11 mouse cellular contexts compared by ENCODE assay signal in genomic region chr10:19911583-19911982, GRCm38 (mm10). TPM values are rescaled to one million over a fixed set of nuclear protein-coding genes. Genes with fewer than 3 reads are reported as not detected.
A peak's percentile ranks its signal among the peaks of the same experiment; 100 is the strongest.
DNase-seq lines count a peak whose midpoint lies in the region; ATAC-seq and TF ChIP-seq lines count a peak whose summit lies in the region.
"Had no signal": no experiment of that assay in that cellular context is flagged by ENCODE, and none has a peak within 500 bp of the region (broad histone marks: within the 10 kb centered on the region; RNA-seq: fewer than 3 reads in every experiment).

No protein-coding gene starts in this region.

- H3K9ac ChIP-seq in liver, embryonic 14.5 days (replicated peaks), result no peak overlapping the region
- H3K9ac ChIP-seq in CH12.LX (ENCODE audit: insufficient read depth, low read depth), result no peak overlapping the region
- H3K9ac ChIP-seq: embryonic facial prominence, embryonic 13.5 days had no signal

- no peaks in the 10 kb centered on the region for H3K36me3 ChIP-seq in liver, embryonic 14.5 days (replicated peaks; ENCODE audit: control insufficient read depth, insufficient read depth, low read depth)
- no peaks in the 10 kb centered on the region for H3K36me3 ChIP-seq in CH12.LX (replicated peaks in 1 of 2; ENCODE audit: control insufficient read depth in 1 of 2, insufficient read depth in 1 of 2, low read length in 1 of 2)
- H3K36me3 ChIP-seq: embryonic facial prominence, embryonic 13.5 days had no signal

- no peaks in the 10 kb centered on the region for H3K79me2 ChIP-seq in CH12.LX (replicated peaks; ENCODE audit: control insufficient read depth, extremely low read depth, insufficient read depth, poor library complexity, severe bottlenecking)

- 36% methylated on average over 1 of the region's 1 CpGs for WGBS in liver, embryonic 14.5 days (ENCODE audit: insufficient replicate concordance)

- H3K27ac ChIP-seq in gastrocnemius, adult 2 months, result no peak overlapping the region
- H3K27ac ChIP-seq in liver, embryonic 14.5 days, result no peak overlapping the region
- no peak overlapping the region for H3K27ac ChIP-seq in CH12.LX (ENCODE audit: insufficient read depth, low read depth)
- H3K27ac ChIP-seq: embryonic facial prominence, embryonic 13.5 days had no signal

- TF ChIP-seq EP300 in liver, embryonic 14.5 days (IDR thresholded peaks at IDR 0.05; ENCODE audit: low read depth), result no peak
- no peak for TF ChIP-seq EP300 in CH12.LX (IDR thresholded peaks at IDR 0.05; ENCODE audit: low read length)

- no peak overlapping the region for H3K4me3 ChIP-seq in gastrocnemius, adult 2 months
- H3K4me3 ChIP-seq in liver, embryonic 14.5 days (ENCODE audit: insufficient read depth in 1 of 2, low read depth in 2 of 2, low read length in 2 of 2), result no peak overlapping the region
- no peak overlapping the region for H3K4me3 ChIP-seq in CH12.LX (replicated peaks in 1 of 3; ENCODE audit: low read depth in 2 of 3, low read length in 2 of 3, poor library complexity in 1 of 3)
- H3K4me3 ChIP-seq: embryonic facial prominence, embryonic 13.5 days; myocyte had no signal

- TF ChIP-seq CTCF in gastrocnemius, adult 2 months (IDR thresholded peaks at IDR 0.05), result peak; percentile 46; the same call in 1 of the 2 replicates
- TF ChIP-seq CTCF in liver, embryonic 14.5 days (IDR thresholded peaks at IDR 0.05; ENCODE audit: low read depth), result peak; percentile 8; the same call in 1 of the 2 replicates
- peak in 1 of 2 experiments; percentile 78; a peak in 2 of 4 replicates for TF ChIP-seq CTCF in CH12.LX (conservative IDR thresholded peaks at IDR 0.05 in 1 of 2, IDR thresholded peaks at IDR 0.05 in 1 of 2; ENCODE audit: low read depth in 2 of 2, low read length in 2 of 2)

- TF ChIP-seq RAD21 in CH12.LX (IDR thresholded peaks at IDR 0.05; ENCODE audit: low read depth, low read length), result peak; percentile 88

- no peak overlapping the region for H3K4me2 ChIP-seq in liver, embryonic 14.5 days (ENCODE audit: low read depth)
- H3K4me2 ChIP-seq in CH12.LX (ENCODE audit: insufficient read depth, low read depth, poor library complexity, severe bottlenecking), result no peak overlapping the region
- H3K4me2 ChIP-seq: embryonic facial prominence, embryonic 13.5 days had no signal

- in situ Hi-C loops in CH12.LX (cut with MboI; ENCODE audit: low pct_ligation_motif_present, low pct_unique_long_range_greater_than_20kb, low sequenced_read_pairs), result no loop called here

- no peak for ATAC-seq in liver, embryonic 14.5 days (ENCODE audit: insufficient read depth)
- no peak for ATAC-seq in granulocyte monocyte progenitor cell, adult 5-6 weeks (replicated peaks; ENCODE audit: poor library complexity, severe bottlenecking)
- ATAC-seq in activated CD4-positive, CD25-positive, alpha-beta regulatory T cell, adult 4 months, result no peak

- dilution Hi-C loops in CH12.LX (cut with MboI; ENCODE audit: extremely low pct_ligation_motif_present, extremely low pct_unique_long_range_greater_than_20kb, low sequenced_read_pairs), result no loop called here

- DNase-seq in gastrocnemius, adult 2 months, result no peak
- DNase-seq in gastrocnemius, postnatal 36 days, result no peak
- DNase-seq in liver, embryonic 14.5 days (ENCODE audit: low read depth in 3 of 3, low spot score in 3 of 3), result no peak
- DNase-seq in liver (no peak), CH12.LX (ENCODE audit: extremely low read depth) (no peak)
- DNase-seq in embryo, embryonic 10.5 days (ENCODE audit: low spot score), result peak; percentile 53
- DNase-seq: lung, postnatal 36 days had no signal

- H3K4me1 ChIP-seq in liver, embryonic 14.5 days (replicated peaks; ENCODE audit: control insufficient read depth in 2 of 2, insufficient read depth in 2 of 2, low read length in 1 of 2), result peaks cover 2 to 4% of the 10 kb centered on the region in 2 experiments; a peak in 3 of 4 replicates
- H3K4me1 ChIP-seq in CH12.LX (ENCODE audit: control insufficient read depth in 1 of 2, insufficient read depth in 2 of 2), result peaks cover 4 to 29% of the 10 kb centered on the region in 2 experiments; a peak in 3 of 4 replicates
- H3K4me1 ChIP-seq: embryonic facial prominence, embryonic 13.5 days had no signal

- intact Hi-C loops in gastrocnemius, adult 2 months (cut with DNase I), result no loop called here
- intact Hi-C loops in gastrocnemius, postnatal 36 days (cut with DNase I), result no loop called here

- no peaks in the 10 kb centered on the region for H3K27me3 ChIP-seq in liver, embryonic 14.5 days (ENCODE audit: control insufficient read depth, insufficient read depth, low read length)
- no peaks in the 10 kb centered on the region for H3K27me3 ChIP-seq in CH12.LX (replicated peaks)

- no peak for TF ChIP-seq POLR2A in CH12.LX (IDR thresholded peaks at IDR 0.05; ENCODE audit: low read depth, low read length)

- no peaks in the 10 kb centered on the region for H3K9me3 ChIP-seq in liver, embryonic 14.5 days (ENCODE audit: control insufficient read depth, low read length)
- no peaks in the 10 kb centered on the region for H3K9me3 ChIP-seq in CH12.LX (replicated peaks; ENCODE audit: low read length)
- H3K9me3 ChIP-seq: embryonic facial prominence, embryonic 13.5 days had no signal

TF ChIP-seq in CH12.LX, 34 proteins besides CTCF, POLR2A, EP300 and RAD21:
- TF ChIP-seq SIN3A (IDR thresholded peaks at IDR 0.05; ENCODE audit: low read length) (0 out of 2 replicates have a peak, but pooled peaks have one; percentile 7), ZC3H11A (IDR thresholded peaks at IDR 0.05; ENCODE audit: low read depth, low read length) (peak; percentile 57), PAX5 (IDR thresholded peaks at IDR 0.05; ENCODE audit: low read length) (no peak), POLR2AphosphoS2 (IDR thresholded peaks at IDR 0.05; ENCODE audit: low read depth, low read length) (no peak), SMC3 (IDR thresholded peaks at IDR 0.05; ENCODE audit: low read depth, low read length) (peak; percentile 85)

RNA-seq across cellular contexts. Expression of gene Pex7, which starts 4.1 kb away (rescaled TPM):
- 10 to 100 TPM; 16.1 to 23.8 TPM for total RNA-seq in gastrocnemius, adult 2 months (2021)
- 10 to 100 TPM; 18.2 to 20.0 TPM for total RNA-seq in gastrocnemius, postnatal 36 days (2021)
- polyA plus RNA-seq in liver, embryonic 14.5 days (2012; rRNA removed), result 9.9 and 13.3 TPM in 2 replicates
- polyA plus RNA-seq in liver, embryonic 14.5 days (2014; fragmentation: Nextera tagmentation; extraction: Ambion mirVana), result 30.7 and 30.8 TPM in 2 replicates
- total RNA-seq in CH12.LX (2012; rRNA removed) (26.5 and 28.0 TPM in 2 replicates), CH12.LX (2014; rRNA removed) (53.1 and 53.6 TPM in 2 replicates)
- 30.2 and 32.4 TPM in 2 replicates for polyA plus RNA-seq in CH12.LX (2012; ENCODE audit: insufficient read length, low read depth)
- 22.6 and 34.9 TPM in 2 replicates for total RNA-seq in granulocyte monocyte progenitor cell, adult 5-6 weeks (2014; fragmentation: Nextera tagmentation)
- total RNA-seq in granulocyte monocyte progenitor cell, adult 5-6 weeks (2017), result 29.1 and 31.3 TPM in 2 replicates
- 10 to 100 TPM; 10.7 to 13.0 TPM for polyA plus RNA-seq in activated CD4-positive, CD25-positive, alpha-beta regulatory T cell, adult 4 months (2017; shearing (Covaris generic))

RNA-seq across cellular contexts. Expression of gene Map3k5, which starts 22.7 kb away (rescaled TPM):
- total RNA-seq in gastrocnemius, adult 2 months (2021), result 10 to 100 TPM in 1 of 2 experiments, 1 to 10 TPM in 1; 8.6 to 15.2 TPM
- total RNA-seq in gastrocnemius, postnatal 36 days (2021), result 1 to 10 TPM; 6.3 to 6.7 TPM
- 0.71 and 1.0 TPM in 2 replicates for polyA plus RNA-seq in liver, embryonic 14.5 days (2012; rRNA removed)
- polyA plus RNA-seq in liver, embryonic 14.5 days (2014; fragmentation: Nextera tagmentation; extraction: Ambion mirVana), result 1.1 and 1.3 TPM in 2 replicates
- total RNA-seq in CH12.LX (2012; rRNA removed), result 27.6 and 28.8 TPM in 2 replicates
- total RNA-seq in CH12.LX (2014; rRNA removed), result 15.8 and 16.3 TPM in 2 replicates
- 27.3 and 31.0 TPM in 2 replicates for polyA plus RNA-seq in CH12.LX (2012; ENCODE audit: insufficient read length, low read depth)
- total RNA-seq in granulocyte monocyte progenitor cell, adult 5-6 weeks (2014; fragmentation: Nextera tagmentation), result 22.4 and 37.3 TPM in 2 replicates
- 16.9 and 17.3 TPM in 2 replicates for total RNA-seq in granulocyte monocyte progenitor cell, adult 5-6 weeks (2017)
- 10 to 100 TPM in 1 of 2 experiments, 1 to 10 TPM in 1; 9.6 to 15.7 TPM for polyA plus RNA-seq in activated CD4-positive, CD25-positive, alpha-beta regulatory T cell, adult 4 months (2017; shearing (Covaris generic))
